ENCODE assay signal across 9 mouse cellular contexts in genomic region chr9:61985183-61985863, GRCm38 (mm10). TPM values are rescaled to one million over a fixed set of nuclear protein-coding genes. Genes with fewer than 3 reads are reported as not detected.
DNase-seq lines count a peak whose midpoint lies in the region; ATAC-seq and TF ChIP-seq lines count a peak whose summit lies in the region.
"Had no signal": no experiment of that assay in that cellular context is flagged by ENCODE, and none has a peak within 500 bp of the region (broad histone marks: within the 10 kb centered on the region; RNA-seq: fewer than 3 reads in every experiment).

No protein-coding gene starts in this region.

- H3K36me3 ChIP-seq in heart, embryonic 10.5 days, result no peaks in the 10 kb centered on the region
- no peaks in the 10 kb centered on the region for H3K36me3 ChIP-seq in midbrain, postnatal 0 days (ENCODE audit: insufficient read depth, low read length)
- H3K36me3 ChIP-seq in stomach, postnatal 0 days (ENCODE audit: control insufficient read depth, insufficient read depth, low read length), result no peaks in the 10 kb centered on the region; the same call in 1 of the 2 replicates
- H3K36me3 ChIP-seq: limb, embryonic 12.5 days had no signal

- TF ChIP-seq EP300 in stomach, postnatal 0 days (optimal IDR thresholded peaks at IDR 0.05), result no peak

- ATAC-seq in CD4-positive, CD25-positive, alpha-beta regulatory T cell, adult 4 months, result peak; percentile 63
- peak; percentile 62; the same call in 1 of the 2 replicates for ATAC-seq in frontal cortex, adult (ENCODE audit: low TSS enrichment)
- no peak for ATAC-seq in midbrain, postnatal 0 days (ENCODE audit: low FRiP score)
- no peak for ATAC-seq in stomach, postnatal 0 days (ENCODE audit: low FRiP score, low TSS enrichment)

- no peak overlapping the region for H3K27ac ChIP-seq in heart, embryonic 10.5 days
- H3K27ac ChIP-seq in layer of hippocampus, adult 2 months, result peak overlapping the region; percentile 20; the same call in 1 of the 2 replicates
- no peak overlapping the region for H3K27ac ChIP-seq in midbrain, postnatal 0 days (ENCODE audit: low read depth, low read length)
- no peak overlapping the region for H3K27ac ChIP-seq in stomach, postnatal 0 days (replicated peaks)
- H3K27ac ChIP-seq: limb, embryonic 12.5 days had no signal

- DNase-seq in heart, adult 8-10 months (ENCODE audit: low spot score), result peak; percentile 49
- DNase-seq in heart, embryonic 10.5 days (ENCODE audit: low spot score), result no peak
- peak; percentile 49 for DNase-seq in brain, embryonic 14.5 days (ENCODE audit: low read depth)
- peak in 1 of 2 experiments; percentile 60 for DNase-seq in layer of hippocampus, adult 2 months (ENCODE audit: low spot score in 2 of 2)
- peak; percentile 46 for DNase-seq in midbrain, postnatal 0 days (ENCODE audit: low spot score)
- DNase-seq in stomach, postnatal 0 days (ENCODE audit: low spot score), result peak; percentile 63

- no peaks in the 10 kb centered on the region for H3K9me3 ChIP-seq in heart, embryonic 10.5 days
- H3K9me3 ChIP-seq in midbrain, postnatal 0 days (ENCODE audit: low read length), result no peaks in the 10 kb centered on the region
- H3K9me3 ChIP-seq in stomach, postnatal 0 days (ENCODE audit: control insufficient read depth, low read length), result no peaks in the 10 kb centered on the region
- H3K9me3 ChIP-seq: limb, embryonic 12.5 days had no signal

- H3K4me1 ChIP-seq in heart, embryonic 10.5 days, result no peaks in the 10 kb centered on the region
- no peaks in the 10 kb centered on the region for H3K4me1 ChIP-seq in midbrain, postnatal 0 days (ENCODE audit: insufficient read depth, low read length)
- H3K4me1 ChIP-seq in stomach, postnatal 0 days (replicated peaks; ENCODE audit: control insufficient read depth, insufficient read depth), result no peaks in the 10 kb centered on the region

- TF ChIP-seq CTCF in brain, embryonic 14.5 days (IDR thresholded peaks at IDR 0.05; ENCODE audit: borderline replicate concordance, extremely low read depth, insufficient read depth, insufficient read length), result peak; percentile 72; the same call in 1 of the 2 replicates
- TF ChIP-seq CTCF in layer of hippocampus, adult 2 months (conservative IDR thresholded peaks at IDR 0.05), result peak; percentile 89
- TF ChIP-seq CTCF in midbrain, postnatal 0 days (IDR thresholded peaks at IDR 0.05), result peak; percentile 73
- TF ChIP-seq CTCF in stomach, postnatal 0 days (IDR thresholded peaks at IDR 0.05; ENCODE audit: low read depth), result peak; percentile 80

- no peak overlapping the region for H3K9ac ChIP-seq in midbrain, postnatal 0 days (replicated peaks; ENCODE audit: low read length, poor library complexity, severe bottlenecking)
- H3K9ac ChIP-seq in stomach, postnatal 0 days (ENCODE audit: low read length), result no peak overlapping the region
- H3K9ac ChIP-seq: limb, embryonic 12.5 days had no signal

- H3K4me3 ChIP-seq in heart, embryonic 10.5 days, result no peak overlapping the region
- no peak overlapping the region for H3K4me3 ChIP-seq in layer of hippocampus, adult 2 months
- no peak overlapping the region for H3K4me3 ChIP-seq in midbrain, postnatal 0 days (ENCODE audit: low read depth, low read length)
- H3K4me3 ChIP-seq in stomach, postnatal 0 days (ENCODE audit: low read depth, low read length), result no peak overlapping the region
- H3K4me3 ChIP-seq: limb, embryonic 12.5 days had no signal

- no peaks in the 10 kb centered on the region for H3K27me3 ChIP-seq in heart, embryonic 10.5 days (ENCODE audit: insufficient read depth, poor library complexity, severe bottlenecking)
- H3K27me3 ChIP-seq in midbrain, postnatal 0 days (ENCODE audit: insufficient read depth, low read length), result no peaks in the 10 kb centered on the region
- H3K27me3 ChIP-seq in stomach, postnatal 0 days (ENCODE audit: control insufficient read depth, insufficient read depth, low read length), result no peaks in the 10 kb centered on the region
- H3K27me3 ChIP-seq: limb, embryonic 12.5 days had no signal

- H3K4me2 ChIP-seq in midbrain, postnatal 0 days (ENCODE audit: low read depth, low read length, poor library complexity, severe bottlenecking), result no peak overlapping the region
- H3K4me2 ChIP-seq in stomach, postnatal 0 days (replicated peaks; ENCODE audit: low read depth), result no peak overlapping the region
- H3K4me2 ChIP-seq: limb, embryonic 12.5 days had no signal

- TF ChIP-seq POLR2A in brain, embryonic 14.5 days (IDR thresholded peaks at IDR 0.05; ENCODE audit: borderline replicate concordance, extremely low read depth, insufficient read depth, insufficient read length, poor library complexity, severe bottlenecking), result no peak

- WGBS in heart, embryonic 10.5 days, result 62% methylated on average over 11 of the region's 11 CpGs
- 54% methylated on average over 11 of the region's 11 CpGs for WGBS in midbrain, postnatal 0 days
- 34% methylated on average over 11 of the region's 11 CpGs for WGBS in stomach, postnatal 0 days

RNA-seq across cellular contexts. Expression of gene Kif23, which starts 38.7 kb away (rescaled TPM):
- total RNA-seq in heart, adult 8-10 months (2022), result 1 to 10 TPM in 3 of 4 experiments, under 1 TPM in 1; 0.56 to 2.3 (median 1.4) TPM
- polyA plus RNA-seq in heart, embryonic 10.5 days (2016; fragmentation: Nextera tagmentation; extraction: Ambion mirVana), result 105 and 112 TPM in 2 replicates
- 10 to 100 TPM in 1 of 2 experiments, 1 to 10 TPM in 1; 6.6 to 14.8 TPM for polyA plus RNA-seq in CD4-positive, CD25-positive, alpha-beta regulatory T cell, adult 4 months (2017; shearing (Covaris generic))
- 23.1 and 26.4 TPM in 2 replicates for polyA plus RNA-seq in brain, embryonic 14.5 days (2012; rRNA removed)
- 1 to 10 TPM; 1.5 to 3.9 TPM for total RNA-seq in layer of hippocampus, adult 2 months (2021)
- 3.1 and 4.4 TPM in 2 replicates for total RNA-seq in midbrain, postnatal 0 days (2014; rRNA removed)
- polyA plus RNA-seq in midbrain, postnatal 0 days (2015; fragmentation: Nextera tagmentation; extraction: Ambion mirVana), result 4.5 and 5.8 TPM in 2 replicates
- 19.9 and 25.1 TPM in 2 replicates for polyA plus RNA-seq in stomach, postnatal 0 days (2015; fragmentation: Nextera tagmentation; extraction: Ambion mirVana)

RNA-seq across cellular contexts. Expression of gene Paqr5, which starts 41.3 kb away (rescaled TPM):
- not detected for total RNA-seq in heart, adult 8-10 months (2022)
- 0.39 and 0.51 TPM in 2 replicates for polyA plus RNA-seq in heart, embryonic 10.5 days (2016; fragmentation: Nextera tagmentation; extraction: Ambion mirVana)
- polyA plus RNA-seq in CD4-positive, CD25-positive, alpha-beta regulatory T cell, adult 4 months (2017; shearing (Covaris generic)), result 1 to 10 TPM in 1 of 2 experiments, under 1 TPM in 1; 0.54 to 1.2 TPM
- 0.33 and 0.53 TPM in 2 replicates for polyA plus RNA-seq in brain, embryonic 14.5 days (2012; rRNA removed)
- 1 to 10 TPM; 3.9 to 6.3 TPM for total RNA-seq in layer of hippocampus, adult 2 months (2021)
- 0.11 and 0.14 TPM in 2 replicates for total RNA-seq in midbrain, postnatal 0 days (2014; rRNA removed)
- polyA plus RNA-seq in midbrain, postnatal 0 days (2015; fragmentation: Nextera tagmentation; extraction: Ambion mirVana), result 0.27 and 0.37 TPM in 2 replicates
- 92.5 and 97.2 TPM in 2 replicates for polyA plus RNA-seq in stomach, postnatal 0 days (2015; fragmentation: Nextera tagmentation; extraction: Ambion mirVana)

Comparison
In these comparisons a context has a peak if more than half of its experiments do, and no peak if none do; other contexts are left out.
1. ATAC-seq: peak in CD4-positive, CD25-positive, alpha-beta regulatory T cell, adult 4 months (single experiment) and frontal cortex, adult (single experiment); none in midbrain, postnatal 0 days (single experiment) and stomach, postnatal 0 days (single experiment).
2. RNA of gene Paqr5, which starts 41.3 kb away (polyA plus RNA-seq): 92.5 to 97.2 TPM in stomach, postnatal 0 days; 0.54 to 1.2 TPM in CD4-positive, CD25-positive, alpha-beta regulatory T cell, adult 4 months, 0.39 to 0.51 TPM in heart, embryonic 10.5 days, 0.33 to 0.53 TPM in brain, embryonic 14.5 days and 0.27 to 0.37 TPM in midbrain, postnatal 0 days; every median in the first group is over 10 times any median in the second.
3. Peak in every context shown above with its lines, with median percentiles within 50 percentile points of each other: CTCF ChIP-seq.